Mouse (Mus musculus): ENCODE data around the gene Ldlrad3.
A peak's percentile ranks its signal among the peaks of the same experiment; 100 is the strongest.

The Ldlrad3 gene

DNA sequence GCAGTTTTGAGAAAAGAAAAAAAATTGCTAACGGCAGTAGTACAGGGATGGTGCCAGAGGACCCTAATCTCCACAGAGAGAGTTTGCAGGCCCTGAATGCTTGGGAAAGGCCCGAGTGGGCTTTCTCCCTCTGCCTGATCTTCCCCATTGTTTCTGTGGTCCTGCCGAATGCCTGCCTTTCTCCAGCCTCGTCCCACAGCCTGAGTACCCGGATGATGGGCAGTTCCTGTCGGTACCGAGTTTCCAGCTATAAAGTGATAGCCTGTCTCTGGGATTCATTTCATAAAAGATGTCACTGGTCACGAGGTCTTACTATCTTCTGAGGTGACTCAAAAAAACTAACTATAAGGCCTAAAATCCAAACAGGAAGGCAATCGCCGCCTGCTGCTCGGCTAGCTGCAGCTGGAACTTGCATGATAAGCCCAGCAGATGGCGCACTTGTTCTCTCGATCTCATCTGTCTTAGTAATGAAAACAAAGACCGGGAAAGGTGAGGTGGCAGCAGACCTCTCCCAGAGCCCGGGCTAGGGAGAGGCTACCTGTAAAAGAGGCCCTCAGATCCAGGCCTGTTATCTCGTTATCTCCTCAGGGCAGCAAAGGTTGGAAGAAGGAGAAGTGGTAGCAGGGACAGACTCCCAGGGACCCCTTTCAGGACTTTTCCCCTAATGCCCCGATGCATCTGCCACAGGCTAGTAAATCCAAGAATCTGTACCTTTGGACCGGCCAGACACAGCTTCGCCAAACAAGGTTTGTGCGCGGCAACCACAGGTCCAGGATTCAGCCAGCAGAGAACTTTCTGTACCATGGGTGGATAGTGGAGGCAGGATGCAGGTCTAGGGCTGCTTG lies 280.4 kb downstream of the Ldlrad3 start:
- peak; percentile 33 to 56 for DNase-seq (ENCODE audit: low spot score in 2 of 2)

DNA sequence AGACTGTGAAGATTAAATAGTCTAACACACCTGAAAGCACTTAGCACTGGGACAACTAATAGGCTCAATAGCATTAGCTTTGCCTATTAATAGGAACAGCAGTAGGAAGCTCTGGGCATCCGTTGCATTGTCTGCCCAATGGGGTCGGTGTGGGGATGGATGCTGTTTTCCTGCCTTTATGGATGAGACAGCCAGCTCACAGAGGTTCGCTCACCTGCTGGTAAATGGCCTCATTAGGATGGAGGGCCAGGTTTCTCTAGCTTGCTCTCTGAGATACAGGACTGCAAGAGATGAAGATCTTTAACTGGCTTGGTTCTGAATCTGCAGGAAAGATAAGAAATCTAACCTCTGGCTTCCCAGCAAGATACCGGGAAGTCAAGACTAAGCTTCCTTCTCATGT lies 284.0 kb downstream of the Ldlrad3 start:
- DNase-seq (ENCODE audit: low spot score in 2 of 2): no peak

All from heart, adult 9 months (tissue).